Mouse (Mus musculus) adrenal gland, adult 18-20 months (tissue): ENCODE measurements around the gene Tnnt3. TPM values are rescaled to one million over a fixed set of nuclear protein-coding genes. Genes with fewer than 3 reads are reported as not detected.

Source experiments
- DNase-seq, 2 experiments: peaks; one replicate each; pipeline ENCODE4 v3.0.0; 2021 to 2022; ENCODE audit warnings: low spot score in 2 of 2
- total RNA-seq, 2 experiments: library from RNA; stranded (reverse); gene quantifications; 1 replicate in 1 of 2; 2 replicates in 1 of 2; pipeline ENCODE4 v1.2.3; 2021

Tnnt3 gene
- total RNA-seq, 2 experiments from 2014 or later: 0.83 to 16.2 TPM

- no peak for DNase-seq
Measured at GRCm38 (mm10) chr7:142560942-142561855, 62.6 kb downstream of the Tnnt3 start.

- no peak for DNase-seq
Measured at GRCm38 (mm10) chr7:142561856-142562404, 63.3 kb downstream of the Tnnt3 start.

- no peak for DNase-seq
Measured at GRCm38 (mm10) chr7:142563168-142563567, 64.5 kb downstream of the Tnnt3 start.

GRCm38 (mm10) chr7:142564955-142565643 lies 66.5 kb downstream of the Tnnt3 start:
- DNase-seq: no peak

Other genes starting within 250 kb of the Tnnt3 start
- not detected for gene Gm2431, start 240.5 kb upstream of the Tnnt3 start, total RNA-seq
- gene Gm4559, start 224.5 kb upstream of the Tnnt3 start, total RNA-seq: not detected
- gene Krtap5-1, start 201.7 kb upstream of the Tnnt3 start, total RNA-seq: not detected
- not detected for gene Krtap5-4, start 195.3 kb upstream of the Tnnt3 start, total RNA-seq
- 1 to 10 TPM; 2.1 to 3.1 TPM for gene Ifitm10, start 125.1 kb upstream of the Tnnt3 start, total RNA-seq
- 1 to 10 TPM; 3.1 to 9.4 TPM for gene Gm49369, start 116.2 kb upstream of the Tnnt3 start, total RNA-seq
- gene Ctsd, start 110.8 kb upstream of the Tnnt3 start, total RNA-seq: 1,000 to 10,000 TPM; 1,152 to 1,350 TPM
- gene Syt8, start 64.0 kb upstream of the Tnnt3 start, total RNA-seq: not detected
- gene Tnni2, start 57.0 kb upstream of the Tnnt3 start, total RNA-seq: 10 to 100 TPM in 1 of 2 experiments, under 1 TPM in 1; 0.83 to 10.2 TPM
- 10 to 100 TPM; 17.0 to 24.2 TPM for gene Lsp1, start 38.0 kb upstream of the Tnnt3 start, total RNA-seq
- gene Mrpl23, start 33.9 kb downstream of the Tnnt3 start, total RNA-seq: 1 to 10 TPM; 2.9 to 3.0 TPM
- gene Igf2, start 168.0 kb downstream of the Tnnt3 start, total RNA-seq: 10 to 100 TPM; 15.2 to 22.1 TPM
- not detected for gene Gm49394, start 171.1 kb downstream of the Tnnt3 start, total RNA-seq
- gene Ins2, start 244.5 kb downstream of the Tnnt3 start, total RNA-seq: not detected